Mouse (Mus musculus): ENCODE measurements around the gene Rab4a.

- TF ChIP-seq POLR2A (IDR thresholded peaks at IDR 0.05; ENCODE audit: insufficient read depth, low read depth, low read length) (no peak), CTCF (IDR thresholded peaks at IDR 0.05) (no peak)
These were observed 48.9 kb upstream of the Rab4a start for GRCm38 (mm10) chr8:123756901-123757300.
